Mouse (Mus musculus): Measurements from ENCODE around the gene Smad3.

GRCm38 (mm10) chr9:63701957-63702309 is 55.9 kb downstream of the Smad3 start:
- TF ChIP-seq TCF12 (IDR thresholded peaks at IDR 0.05; ENCODE audit: insufficient read depth, poor library complexity, severe bottlenecking) (no peak), POLR2A (IDR thresholded peaks at IDR 0.05; ENCODE audit: insufficient read length, low read depth) (no peak)
